In the genomic region with DNA sequence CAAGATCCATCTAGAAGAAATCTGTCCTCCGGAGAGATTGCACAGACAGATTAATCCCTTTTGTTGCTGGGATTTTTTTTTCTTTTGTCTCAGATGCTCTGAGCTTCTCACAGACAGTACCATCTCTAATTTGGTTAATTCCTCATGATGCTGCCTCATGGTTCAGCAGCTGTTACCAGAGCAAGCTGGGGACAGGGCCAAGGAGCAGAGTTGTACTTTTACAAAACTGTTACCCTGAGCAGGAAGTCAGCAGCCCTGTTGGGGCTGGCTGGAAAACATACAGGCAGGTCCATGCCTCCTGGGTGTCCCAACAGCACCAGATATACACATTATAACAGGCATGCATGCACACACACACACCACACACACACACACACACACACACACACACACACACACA, we compare ENCODE assay signal across 9 mouse cellular contexts.
DNase-seq lines count a peak whose midpoint lies in the region.
"Had no signal": no experiment of that assay in that cellular context is flagged by ENCODE, and none has a peak within 500 bp of the region (broad histone marks: within the 10 kb centered on the region; RNA-seq: fewer than 3 reads in every experiment).

No protein-coding gene starts in this region.

- no peak overlapping the region for H3K4me3 ChIP-seq in hindbrain, embryonic 10.5 days
- H3K4me3 ChIP-seq in limb, embryonic 10.5 days: no peak overlapping the region

- H3K4me1 ChIP-seq in hindbrain, embryonic 10.5 days (replicated peaks): peaks cover 25% of the 10 kb centered on the region
- peaks cover 21% of the 10 kb centered on the region for H3K4me1 ChIP-seq in limb, embryonic 10.5 days

- H3K27me3 ChIP-seq in hindbrain, embryonic 10.5 days (ENCODE audit: insufficient read depth, poor library complexity, severe bottlenecking): no peaks in the 10 kb centered on the region
- H3K27me3 ChIP-seq in limb, embryonic 10.5 days (ENCODE audit: low read depth, poor library complexity, severe bottlenecking): no peaks in the 10 kb centered on the region

- WGBS in hindbrain, embryonic 10.5 days: 73% methylated on average over 1 of the region's 1 CpGs
- 85% methylated on average over 1 of the region's 1 CpGs for WGBS in limb, embryonic 10.5 days

- H3K36me3 ChIP-seq in hindbrain, embryonic 10.5 days: no peaks in the 10 kb centered on the region
- no peaks in the 10 kb centered on the region for H3K36me3 ChIP-seq in limb, embryonic 10.5 days

- H3K9me3 ChIP-seq in hindbrain, embryonic 10.5 days: no peaks in the 10 kb centered on the region
- H3K9me3 ChIP-seq in limb, embryonic 10.5 days (replicated peaks): no peaks in the 10 kb centered on the region

- peak overlapping the region; percentile 64 for H3K27ac ChIP-seq in hindbrain, embryonic 10.5 days
- H3K27ac ChIP-seq in limb, embryonic 10.5 days: peak overlapping the region; percentile 74

- DNase-seq in embryo, embryonic 10.5 days (ENCODE audit: low spot score): peak; percentile 14
- DNase-seq in embryo, embryonic 10 days (ENCODE audit: low spot score): no peak
- DNase-seq in Muller cell, postnatal 12 days (ENCODE audit: inconsistent ontology term): peak; percentile 5
- no peak for DNase-seq in hindbrain, embryonic 10.5 days (ENCODE audit: low spot score)
- no peak for DNase-seq in limb, embryonic 10.5 days (ENCODE audit: low spot score)
- no peak for DNase-seq in adrenal gland, adult 2 months
- DNase-seq in cerebellum, adult 9-11 months: no peak
- no peak for DNase-seq in embryo, embryonic 11 days
- DNase-seq: kidney, postnatal 25 days had no signal

Comparison
In these comparisons a context has a peak if more than half of its experiments do, and no peak if none do; other contexts are left out.
1. DNase-seq: peak in embryo, embryonic 10.5 days (single experiment) and Muller cell, postnatal 12 days (single experiment); none in embryo, embryonic 10 days (single experiment), hindbrain, embryonic 10.5 days (single experiment), limb, embryonic 10.5 days (single experiment), adrenal gland, adult 2 months (single experiment), cerebellum, adult 9-11 months (single experiment) and embryo, embryonic 11 days (single experiment).